Mouse (Mus musculus) forebrain, embryonic 13.5 days (tissue): ENCODE results near the gene Mcu. TPM values are rescaled to one million over a fixed set of nuclear protein-coding genes. Genes with fewer than 3 reads are reported as not detected.

ENCODE experiments used
- ATAC-seq: fragments of 200-750 bp; cut with Nextera tagmentation; 2 replicates; pipeline ENCODE4 v1.8.0; 2017
- H3K27ac ChIP-seq: fragments of 300-500 bp; sonication (generic); 2 replicates; pipeline ENCODE4 v1.5.1; 2015; ENCODE audit warnings: inconsistent platforms, mild to moderate bottlenecking, moderate library complexity
- H3K27me3 ChIP-seq: fragments of 300-500 bp; sonication (generic); 2 replicates; pipeline ENCODE4 v1.6.1; 2015; ENCODE audit warnings: mild to moderate bottlenecking, inconsistent platforms
- H3K36me3 ChIP-seq: fragments of 300-500 bp; sonication (generic); 2 replicates; pipeline ENCODE4 v1.6.1; 2015; ENCODE audit warnings: mild to moderate bottlenecking, inconsistent platforms; ENCODE audit not compliant: poor library complexity, severe bottlenecking
- H3K4me1 ChIP-seq: fragments of 300-500 bp; sonication (generic); 2 replicates; pipeline ENCODE4 v1.6.1; 2015; ENCODE audit warnings: inconsistent platforms
- H3K4me2 ChIP-seq: fragments of 300-500 bp; sonication (generic); 2 replicates; pipeline ENCODE4 v1.6.1; 2015; ENCODE audit warnings: inconsistent platforms, mild to moderate bottlenecking, moderate library complexity
- H3K4me3 ChIP-seq: fragments of 300-500 bp; sonication (generic); 2 replicates; pipeline ENCODE4 v1.5.1; 2015; ENCODE audit warnings: mild to moderate bottlenecking, inconsistent platforms
- H3K9ac ChIP-seq: fragments of 300-500 bp; sonication (generic); 2 replicates; pipeline ENCODE4 v1.6.1; 2015; ENCODE audit warnings: mild to moderate bottlenecking, inconsistent platforms
- H3K9me3 ChIP-seq: fragments of 300-500 bp; sonication (generic); replicated peaks from 2 replicates; pipeline ENCODE4 v1.6.1; 2016; ENCODE audit warnings: inconsistent platforms
- WGBS: fragments of 180-500 bp; shearing (Covaris S2); methylation state at CpG from one replicate; pipeline ENCODE4 v1.1.7; 2015; 5-methylcytosine and 5-hydroxymethylcytosine counted together
- polyA plus RNA-seq: library from polyadenylated mRNA; unstranded; fragments of >200 nt; fragmentation: Nextera tagmentation; extraction: Ambion mirVana; gene quantifications from 2 replicates; pipeline ENCODE4 v1.2.1, GENCODE M21; 2015

The Mcu gene
- polyA plus RNA-seq, 1 experiment from 2014 or later: 18.1 TPM

- Histone ChIP-seq H3K27me3 (no peaks in the 10 kb centered on the region), H3K4me1 (no peaks in the 10 kb centered on the region), H3K27ac (no peak within 1 kb of the TSS), H3K9me3 (no peaks in the 10 kb centered on the region), H3K36me3 (no peaks in the 10 kb centered on the region), H3K4me2 (no peak within 1 kb of the TSS), H3K4me3 (no peak within 1 kb of the TSS), H3K9ac (no peak within 1 kb of the TSS)
- WGBS: 85% methylated on average over 11 of the region's 11 CpGs
- ATAC-seq: no peak
Measured at GRCm38 (mm10) chr10:59441735-59442134, 174.8 kb downstream of the Mcu start, which contains the start of gene Oit3. Gene Oit3 (minus strand): TSS chr10:59441778.

GRCm38 (mm10) chr10:59440177-59440576 is 176.3 kb downstream of the Mcu start:
- Histone ChIP-seq H3K4me3 (no peak overlapping the region), H3K9ac (no peak overlapping the region), H3K27me3 (no peaks in the 10 kb centered on the region), H3K4me1 (no peaks in the 10 kb centered on the region), H3K9me3 (no peaks in the 10 kb centered on the region), H3K27ac (no peak overlapping the region), H3K36me3 (no peaks in the 10 kb centered on the region), H3K4me2 (no peak overlapping the region)
- 40% methylated on average over 6 of the region's 6 CpGs for WGBS
- no peak for ATAC-seq

GRCm38 (mm10) chr10:59439508-59439931 is 177.0 kb downstream of the Mcu start:
- no peak for ATAC-seq

GRCm38 (mm10) chr10:59438651-59439050 is 177.8 kb downstream of the Mcu start:
- Histone ChIP-seq H3K4me1 (no peaks in the 10 kb centered on the region), H3K27me3 (no peaks in the 10 kb centered on the region), H3K9me3 (no peaks in the 10 kb centered on the region), H3K36me3 (no peaks in the 10 kb centered on the region), H3K9ac (no peak overlapping the region), H3K4me2 (no peak overlapping the region), H3K4me3 (no peak overlapping the region), H3K27ac (no peak overlapping the region)
- no peak for ATAC-seq
- 95% methylated on average over 12 of the region's 12 CpGs for WGBS

More at GRCm38 (mm10) chr10:59439508-59439931, 177.0 kb downstream of the Mcu start:
- Histone ChIP-seq H3K9ac (no peak overlapping the region), H3K4me2 (no peak overlapping the region), H3K9me3 (no peaks in the 10 kb centered on the region), H3K4me3 (no peak overlapping the region), H3K36me3 (no peaks in the 10 kb centered on the region), H3K27me3 (no peaks in the 10 kb centered on the region), H3K4me1 (no peaks in the 10 kb centered on the region), H3K27ac (no peak overlapping the region)
- 75% methylated on average over 5 of the region's 5 CpGs for WGBS

GRCm38 (mm10) chr10:59435746-59436145 is 180.7 kb downstream of the Mcu start:
- Histone ChIP-seq H3K9ac (no peak overlapping the region), H3K27me3 (no peaks in the 10 kb centered on the region), H3K36me3 (no peaks in the 10 kb centered on the region), H3K9me3 (no peaks in the 10 kb centered on the region), H3K4me3 (no peak overlapping the region), H3K27ac (no peak overlapping the region), H3K4me2 (no peak overlapping the region), H3K4me1 (no peaks in the 10 kb centered on the region)
- ATAC-seq: no peak
- 96% methylated on average over 18 of the region's 18 CpGs for WGBS

- Histone ChIP-seq H3K36me3 (no peaks in the 10 kb centered on the region), H3K27me3 (no peaks in the 10 kb centered on the region), H3K9me3 (no peaks in the 10 kb centered on the region), H3K9ac (no peak overlapping the region), H3K4me1 (no peaks in the 10 kb centered on the region), H3K4me3 (no peak overlapping the region), H3K27ac (no peak overlapping the region), H3K4me2 (no peak overlapping the region)
- WGBS: 86% methylated on average over 6 of the region's 6 CpGs
- no peak for ATAC-seq
Measured at GRCm38 (mm10) chr10:59430701-59431218, 185.7 kb downstream of the Mcu start.

GRCm38 (mm10) chr10:59429448-59430135 is 186.9 kb downstream of the Mcu start:
- H3K27ac ChIP-seq: no peak overlapping the region
- no peak overlapping the region for H3K9ac ChIP-seq
- H3K27me3 ChIP-seq: no peaks in the 10 kb centered on the region
- H3K9me3 ChIP-seq: no peaks in the 10 kb centered on the region
- WGBS: 81% methylated on average over 16 of the region's 16 CpGs
- H3K4me3 ChIP-seq: no peak overlapping the region
- H3K4me1 ChIP-seq: no peaks in the 10 kb centered on the region
- ATAC-seq: no peak
- H3K4me2 ChIP-seq: no peak overlapping the region
- H3K36me3 ChIP-seq: no peaks in the 10 kb centered on the region

- H3K4me3 ChIP-seq: no peak overlapping the region
- H3K9me3 ChIP-seq: no peaks in the 10 kb centered on the region
- no peaks in the 10 kb centered on the region for H3K36me3 ChIP-seq
- no peaks in the 10 kb centered on the region for H3K27me3 ChIP-seq
- no peaks in the 10 kb centered on the region for H3K4me1 ChIP-seq
- WGBS: 85% methylated on average over 4 of the region's 4 CpGs
- H3K27ac ChIP-seq: no peak overlapping the region
- no peak overlapping the region for H3K4me2 ChIP-seq
- ATAC-seq: no peak
- H3K9ac ChIP-seq: no peak overlapping the region
Measured at GRCm38 (mm10) chr10:59426371-59426770, 190.1 kb downstream of the Mcu start.

- H3K27ac ChIP-seq: no peak overlapping the region
- no peak for ATAC-seq
- WGBS: 86% methylated on average over 7 of the region's 7 CpGs
- H3K4me2 ChIP-seq: no peak overlapping the region
- H3K4me1 ChIP-seq: no peaks in the 10 kb centered on the region
- no peak overlapping the region for H3K9ac ChIP-seq
- no peak overlapping the region for H3K4me3 ChIP-seq
- H3K9me3 ChIP-seq: no peaks in the 10 kb centered on the region
- no peaks in the 10 kb centered on the region for H3K27me3 ChIP-seq
- no peaks in the 10 kb centered on the region for H3K36me3 ChIP-seq
Measured at GRCm38 (mm10) chr10:59425369-59425768, 191.1 kb downstream of the Mcu start.

- H3K27ac ChIP-seq: no peak overlapping the region
- no peak overlapping the region for H3K9ac ChIP-seq
- no peaks in the 10 kb centered on the region for H3K4me1 ChIP-seq
- 83% methylated on average over 3 of the region's 3 CpGs for WGBS
- ATAC-seq: no peak
- H3K36me3 ChIP-seq: no peaks in the 10 kb centered on the region
- H3K27me3 ChIP-seq: no peaks in the 10 kb centered on the region
- H3K4me3 ChIP-seq: no peak overlapping the region
- no peak overlapping the region for H3K4me2 ChIP-seq
- no peaks in the 10 kb centered on the region for H3K9me3 ChIP-seq
Measured at GRCm38 (mm10) chr10:59424453-59424852, 192.0 kb downstream of the Mcu start.

- no peak overlapping the region for H3K4me2 ChIP-seq
- H3K36me3 ChIP-seq: no peaks in the 10 kb centered on the region
- H3K27me3 ChIP-seq: no peaks in the 10 kb centered on the region
- 88% methylated on average over 4 of the region's 4 CpGs for WGBS
- H3K4me1 ChIP-seq: no peaks in the 10 kb centered on the region
- no peak overlapping the region for H3K27ac ChIP-seq
- no peaks in the 10 kb centered on the region for H3K9me3 ChIP-seq
- H3K4me3 ChIP-seq: no peak overlapping the region
- ATAC-seq: no peak
- H3K9ac ChIP-seq: no peak overlapping the region
Measured at GRCm38 (mm10) chr10:59419516-59419915, 197.0 kb downstream of the Mcu start.

- 81% methylated on average over 3 of the region's 3 CpGs for WGBS
- Histone ChIP-seq H3K4me2 (no peak overlapping the region), H3K9ac (no peak overlapping the region), H3K27ac (no peak overlapping the region), H3K9me3 (no peaks in the 10 kb centered on the region), H3K36me3 (no peaks in the 10 kb centered on the region), H3K4me3 (no peak overlapping the region), H3K27me3 (no peaks in the 10 kb centered on the region), H3K4me1 (no peaks in the 10 kb centered on the region)
- ATAC-seq: no peak
Measured at GRCm38 (mm10) chr10:59416623-59417022, 199.9 kb downstream of the Mcu start.

- WGBS: 92% methylated on average over 4 of the region's 4 CpGs
- Histone ChIP-seq H3K9ac (no peak overlapping the region), H3K4me2 (no peak overlapping the region), H3K27me3 (no peaks in the 10 kb centered on the region), H3K4me3 (no peak overlapping the region), H3K36me3 (no peaks in the 10 kb centered on the region), H3K27ac (no peak overlapping the region), H3K4me1 (no peaks in the 10 kb centered on the region), H3K9me3 (no peaks in the 10 kb centered on the region)
- no peak for ATAC-seq
Measured at GRCm38 (mm10) chr10:59413711-59414110, 202.8 kb downstream of the Mcu start.
